Mouse (Mus musculus): ENCODE measurements around the gene Iars.

Iars gene

DNA sequence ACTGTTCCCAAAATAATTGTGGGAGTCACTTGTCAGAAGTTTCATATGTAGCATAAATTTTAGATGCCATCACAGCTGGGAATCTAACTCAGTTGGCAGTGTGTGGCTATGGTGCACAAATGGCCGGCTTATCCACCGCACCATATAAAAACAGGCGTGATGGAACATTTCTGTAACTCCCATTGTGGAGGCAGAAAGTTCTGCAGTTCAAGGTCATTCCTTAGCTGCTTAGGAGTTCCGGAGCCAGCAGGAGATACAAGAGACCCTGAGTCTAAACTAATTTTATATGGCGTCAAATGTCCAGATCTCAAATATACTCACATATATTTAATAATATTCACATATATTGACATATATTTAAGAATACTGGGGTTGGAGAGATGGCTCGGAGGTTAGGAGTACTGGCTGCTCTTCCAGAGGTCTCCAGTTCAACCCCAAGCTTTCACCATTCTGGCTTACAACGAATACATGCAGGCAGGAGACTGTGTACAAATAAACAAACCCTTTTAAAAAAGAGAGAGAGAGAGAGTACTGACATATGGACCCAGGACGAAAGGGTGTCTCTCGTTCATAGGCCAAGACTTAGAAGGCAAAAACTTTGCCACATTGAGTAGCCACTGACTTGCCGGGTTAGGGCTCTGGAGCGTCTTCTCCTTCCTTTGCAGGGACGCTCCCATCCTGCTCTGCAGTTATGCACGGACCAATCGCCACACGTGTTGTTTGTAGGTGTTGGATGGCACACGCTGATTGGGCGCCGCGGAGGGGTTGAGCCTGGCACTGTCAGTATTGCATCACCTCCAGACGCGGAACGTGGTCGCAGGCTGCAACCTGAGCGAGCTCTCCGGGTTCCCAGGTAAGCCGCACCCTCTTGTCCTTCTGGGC, at the start of gene Iars:
Gene Iars (plus strand): TSS at position 750 of the 882 bp plus-strand sequence.
- in situ Hi-C loops (cut with MboI; ENCODE audit: low pct_unique_long_range_greater_than_20kb in 1 of 2, low sequenced_read_pairs in 2 of 2, unreplicated experiment in 1 of 2), result no loop called here

DNA sequence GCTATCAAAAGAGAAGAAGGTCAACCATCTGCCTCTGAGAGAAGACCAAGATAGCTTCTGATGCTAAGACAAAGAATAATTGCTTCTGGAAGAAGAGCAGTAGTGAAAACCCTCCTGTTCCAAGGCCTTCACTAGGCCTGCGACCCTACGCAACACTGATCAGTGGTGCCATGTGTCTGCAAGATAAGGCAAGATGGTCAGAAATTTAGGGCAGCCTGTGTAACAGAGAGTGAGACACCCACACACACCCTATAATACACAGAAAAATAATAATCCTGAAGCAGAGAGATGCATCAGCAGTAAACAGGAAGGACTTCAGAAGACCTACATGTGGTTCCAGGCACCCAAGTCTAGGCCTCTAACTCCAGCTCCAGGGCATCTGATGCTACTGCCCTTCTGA, 41.9 kb upstream of the Iars start:
- in situ Hi-C loops (cut with MboI; ENCODE audit: low pct_unique_long_range_greater_than_20kb in 1 of 2, low sequenced_read_pairs in 2 of 2, unreplicated experiment in 1 of 2), result no loop called here

DNA sequence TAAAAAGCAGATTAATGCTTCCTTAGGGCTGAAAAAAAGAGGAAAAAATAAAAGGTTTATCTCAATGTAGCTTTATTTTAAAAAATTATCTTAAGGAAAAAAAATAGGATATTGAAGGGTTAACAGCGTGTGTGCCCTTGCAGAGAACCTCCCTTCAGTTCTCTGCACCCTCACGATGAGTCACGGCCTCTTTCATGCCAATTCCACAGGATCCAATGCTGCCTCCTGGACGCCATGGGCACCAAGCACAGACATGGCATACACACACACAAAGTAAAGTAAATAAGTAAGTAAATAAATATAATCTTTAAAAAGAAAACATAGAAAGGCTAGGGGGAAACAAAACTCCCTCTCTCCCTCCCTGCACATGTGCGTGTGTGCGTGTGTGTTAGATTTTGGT, 39.2 kb upstream of the Iars start:
- in situ Hi-C loops (cut with MboI; ENCODE audit: low pct_unique_long_range_greater_than_20kb in 1 of 2, low sequenced_read_pairs in 2 of 2, unreplicated experiment in 1 of 2), result no loop called here

DNA sequence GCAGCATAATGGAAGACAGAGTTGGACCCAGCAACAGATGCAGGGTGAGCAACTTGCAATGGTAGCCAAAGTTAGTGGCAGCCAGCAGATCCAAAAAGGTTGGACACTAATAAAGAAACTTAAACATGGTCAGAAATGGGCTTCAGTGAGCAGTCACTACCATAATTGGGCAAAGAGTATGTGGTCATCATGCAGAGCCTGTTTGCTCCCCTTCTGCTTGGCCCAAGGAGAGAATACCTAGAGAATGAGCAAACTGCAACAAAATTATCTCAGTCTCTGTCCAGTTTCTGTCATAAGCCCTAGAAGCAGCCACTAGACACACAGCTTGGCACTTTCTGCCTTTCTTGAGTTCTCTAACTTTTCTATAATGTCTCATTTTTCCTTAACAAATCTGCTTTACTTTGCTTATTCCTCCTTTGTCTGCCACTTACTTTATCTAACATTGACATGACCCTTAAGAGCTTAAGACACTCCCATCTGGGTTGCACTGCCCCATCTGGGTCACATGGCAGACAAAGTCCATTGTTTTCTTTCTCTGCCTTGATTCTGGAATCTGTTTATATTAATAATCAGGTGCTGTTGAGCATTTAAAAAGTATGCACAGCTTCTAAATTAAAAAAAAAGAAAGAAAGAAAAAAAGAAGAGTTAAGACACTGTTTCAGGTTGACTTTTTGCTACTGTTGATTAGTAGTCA, 38.1 kb upstream of the Iars start:
- in situ Hi-C loops (cut with MboI; ENCODE audit: low pct_unique_long_range_greater_than_20kb in 1 of 2, low sequenced_read_pairs in 2 of 2, unreplicated experiment in 1 of 2), result no loop called here

- in situ Hi-C loops (cut with MboI; ENCODE audit: low pct_unique_long_range_greater_than_20kb in 1 of 2, low sequenced_read_pairs in 2 of 2, unreplicated experiment in 1 of 2), result no loop called here
Measured at GRCm38 (mm10) chr13:49644731-49645529, 37.0 kb upstream of the Iars start.

GRCm38 (mm10) chr13:49646019-49646418, 35.9 kb upstream of the Iars start:
- in situ Hi-C loops (cut with MboI; ENCODE audit: low pct_unique_long_range_greater_than_20kb in 1 of 2, low sequenced_read_pairs in 2 of 2, unreplicated experiment in 1 of 2), result no loop called here

DNA sequence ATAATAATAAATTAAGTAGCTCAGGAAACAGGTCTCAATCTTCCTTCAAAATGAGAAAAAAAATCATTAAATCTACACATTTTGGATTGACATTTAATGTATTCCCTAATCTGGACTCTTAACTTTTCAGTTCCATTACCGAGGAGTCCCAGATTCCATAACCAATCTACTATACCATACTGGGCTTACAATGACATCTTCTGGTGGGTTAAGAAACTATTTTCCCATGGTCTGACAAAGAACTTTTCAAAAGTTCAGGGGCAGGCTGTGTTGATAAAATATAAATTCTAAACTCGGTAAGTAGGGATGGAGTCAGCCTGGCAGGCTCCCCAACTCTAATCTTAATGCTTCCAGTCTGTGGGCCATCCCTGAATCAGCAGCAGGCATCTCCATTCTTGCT, 30.8 kb upstream of the Iars start:
- in situ Hi-C loops (cut with MboI; ENCODE audit: low pct_unique_long_range_greater_than_20kb in 1 of 2, low sequenced_read_pairs in 2 of 2, unreplicated experiment in 1 of 2), result no loop called here

- in situ Hi-C loops (cut with MboI; ENCODE audit: low pct_unique_long_range_greater_than_20kb in 1 of 2, low sequenced_read_pairs in 2 of 2, unreplicated experiment in 1 of 2), result no loop called here
Measured at GRCm38 (mm10) chr13:49651781-49652351, 30.0 kb upstream of the Iars start.

DNA sequence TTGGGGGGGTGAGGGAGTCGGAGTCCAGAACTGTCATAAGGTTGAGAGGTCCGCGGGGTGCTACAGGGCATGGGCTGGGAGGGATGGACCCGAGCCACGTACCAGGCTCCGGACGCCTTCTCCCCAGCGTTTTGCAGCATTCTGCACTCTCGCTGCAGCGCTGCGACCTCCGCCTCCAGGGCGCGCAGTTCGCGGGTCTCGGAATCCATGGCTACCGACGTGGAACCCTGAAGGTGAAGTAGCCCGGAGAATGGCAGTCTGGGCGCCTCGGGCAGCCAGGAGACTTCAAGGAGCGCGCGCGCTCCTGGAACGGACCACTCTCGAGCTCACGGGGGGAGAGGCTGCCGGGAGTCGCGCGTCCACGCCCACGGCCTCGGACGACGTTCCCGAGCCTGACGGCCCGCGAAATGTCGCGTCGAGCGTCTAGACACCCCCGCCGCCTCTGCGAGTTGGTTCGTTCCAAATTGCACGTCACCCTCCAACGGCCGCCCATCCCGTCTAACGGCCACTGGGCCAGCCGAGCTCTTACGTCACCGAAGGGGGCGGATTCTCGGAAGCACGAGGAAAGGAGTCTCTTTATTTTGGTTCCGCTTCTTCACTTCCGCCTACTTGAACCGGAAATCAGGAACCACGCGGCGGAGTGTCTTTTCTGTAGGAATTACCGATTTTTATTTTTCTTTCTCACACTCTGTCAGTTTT, 29.3 kb upstream of the Iars start, which contains the start of the genes Cenpp and Nol8:
Gene Cenpp (minus strand): TSS at position 305 of the 699 bp plus-strand sequence.
Gene Nol8 (plus strand): TSS at position 598 of the 699 bp plus-strand sequence.
- in situ Hi-C loops (cut with MboI; ENCODE audit: low pct_unique_long_range_greater_than_20kb in 1 of 2, low sequenced_read_pairs in 2 of 2, unreplicated experiment in 1 of 2), result no loop called here

- in situ Hi-C loops (cut with MboI; ENCODE audit: low pct_unique_long_range_greater_than_20kb in 1 of 2, low sequenced_read_pairs in 2 of 2, unreplicated experiment in 1 of 2), result no loop called here
Measured at GRCm38 (mm10) chr13:49653180-49653541, 28.7 kb upstream of the Iars start.

GRCm38 (mm10) chr13:49677793-49678192, 4.1 kb upstream of the Iars start:
- in situ Hi-C loops (cut with MboI; ENCODE audit: low pct_unique_long_range_greater_than_20kb in 1 of 2, low sequenced_read_pairs in 2 of 2, unreplicated experiment in 1 of 2), result no loop called here

DNA sequence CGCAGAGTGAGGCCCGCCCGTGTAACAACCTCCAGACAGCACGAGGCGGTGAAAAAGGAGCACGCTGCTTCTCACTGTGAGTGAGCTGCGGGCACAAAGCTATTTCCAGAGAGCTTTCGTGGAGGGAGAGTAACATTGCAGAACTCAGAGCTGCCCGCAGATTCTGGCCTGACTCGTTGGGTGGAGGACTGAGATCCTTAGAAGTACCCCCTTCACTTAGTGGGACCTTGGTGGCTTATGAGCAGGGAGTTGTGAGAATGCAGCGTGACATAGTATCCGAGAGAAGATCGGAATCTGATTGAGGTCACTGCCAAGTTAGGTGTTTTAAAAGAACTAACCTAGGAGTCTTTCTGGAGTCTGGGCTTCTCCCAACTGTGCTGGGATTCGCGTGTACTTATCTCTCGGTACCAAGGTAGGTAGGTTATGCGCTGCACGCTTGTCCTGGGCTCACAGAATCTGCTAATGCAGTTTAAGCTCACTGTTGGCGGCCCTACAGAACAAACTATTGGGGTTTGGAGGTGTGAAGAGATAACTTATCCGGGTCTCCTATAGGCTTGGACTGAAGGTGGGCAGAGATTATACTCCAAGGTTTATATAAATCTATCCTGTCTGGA, 440 bp downstream of the Iars start:
- in situ Hi-C loops (cut with MboI; ENCODE audit: low pct_unique_long_range_greater_than_20kb in 1 of 2, low sequenced_read_pairs in 2 of 2, unreplicated experiment in 1 of 2), result no loop called here

GRCm38 (mm10) chr13:49684266-49684665, 2.4 kb downstream of the Iars start:
- in situ Hi-C loops (cut with MboI; ENCODE audit: low pct_unique_long_range_greater_than_20kb in 1 of 2, low sequenced_read_pairs in 2 of 2, unreplicated experiment in 1 of 2), result no loop called here

- in situ Hi-C loops (cut with MboI; ENCODE audit: low pct_unique_long_range_greater_than_20kb in 1 of 2, low sequenced_read_pairs in 2 of 2, unreplicated experiment in 1 of 2), result no loop called here
Measured at GRCm38 (mm10) chr13:49691056-49691455, 9.2 kb downstream of the Iars start.

- in situ Hi-C loops (cut with MboI; ENCODE audit: low pct_unique_long_range_greater_than_20kb in 1 of 2, low sequenced_read_pairs in 2 of 2, unreplicated experiment in 1 of 2), result loop anchor here in 1 of 2 experiments (25.0 kb wide), 1 partner anchor 791 kb away; no protein-coding TSS in a partner anchor
Measured at GRCm38 (mm10) chr13:49703216-49703779, 21.4 kb downstream of the Iars start.

DNA sequence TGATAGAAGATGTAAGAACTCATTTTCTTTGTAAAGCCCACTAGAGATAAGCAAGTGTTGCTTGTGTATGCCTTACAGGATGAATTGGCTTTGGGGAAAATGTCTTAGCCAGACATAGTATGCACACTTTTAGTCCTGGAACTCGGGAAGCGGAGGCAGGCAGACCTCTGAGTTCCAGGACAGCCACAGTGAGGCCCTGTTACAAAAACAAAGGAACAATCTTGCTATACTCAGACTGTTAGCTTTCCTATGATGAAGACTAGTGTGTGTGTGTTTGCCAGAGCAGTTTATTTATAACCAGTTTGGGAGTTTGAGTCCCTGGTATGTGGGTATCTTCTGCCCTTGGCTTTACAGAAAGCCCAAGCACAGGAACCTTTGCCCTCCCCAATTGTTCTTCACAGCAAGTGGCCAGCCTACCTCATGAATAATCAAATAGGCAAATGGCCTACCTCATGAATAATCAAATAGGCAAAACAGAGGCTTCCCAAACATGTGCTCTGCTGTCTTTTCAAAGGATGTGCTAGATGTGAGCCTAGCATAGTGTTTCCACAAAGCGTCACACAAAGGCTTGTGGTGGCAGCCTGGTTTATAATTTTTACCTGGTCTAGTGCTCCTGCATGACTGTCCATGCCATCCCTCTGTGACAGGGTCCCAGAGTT, 24.3 kb downstream of the Iars start:
- in situ Hi-C loops (cut with MboI; ENCODE audit: low pct_unique_long_range_greater_than_20kb in 1 of 2, low sequenced_read_pairs in 2 of 2, unreplicated experiment in 1 of 2), result loop anchor here in 1 of 2 experiments (25.0 kb wide), 1 partner anchor 794 kb away; no protein-coding TSS in a partner anchor

DNA sequence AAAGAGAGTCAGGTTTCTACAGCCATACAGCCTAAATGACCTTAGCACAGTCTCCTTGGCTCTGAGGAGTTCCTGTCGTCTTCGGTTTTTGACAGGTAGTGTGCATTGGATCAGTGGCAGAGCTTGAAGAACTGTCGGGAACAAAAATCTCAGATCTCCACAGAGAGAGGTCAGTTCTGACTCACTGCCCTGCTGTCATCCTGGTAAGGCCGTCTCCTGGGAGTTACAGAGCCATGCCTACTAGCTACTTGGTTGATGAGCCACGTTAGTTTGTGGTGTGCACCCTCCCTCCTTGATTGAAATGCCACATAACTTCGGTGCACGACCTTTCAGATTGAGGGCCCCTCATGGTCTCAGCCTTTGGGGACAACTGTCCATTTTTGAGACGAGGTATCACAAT, 26.4 kb downstream of the Iars start:
- in situ Hi-C loops (cut with MboI; ENCODE audit: low pct_unique_long_range_greater_than_20kb in 1 of 2, low sequenced_read_pairs in 2 of 2, unreplicated experiment in 1 of 2), result loop anchor here in 1 of 2 experiments (25.0 kb wide), 1 partner anchor 796 kb away; no protein-coding TSS in a partner anchor

All from mouse embryonic stem cell (cell line).